Comparison of ENCODE assay signal across 14 mouse cellular contexts in genomic region chrX:160166246-160166985, GRCm38 (mm10). TPM values are rescaled to one million over a fixed set of nuclear protein-coding genes. Genes with fewer than 3 reads are reported as not detected.
DNase-seq lines count a peak whose midpoint lies in the region; ATAC-seq lines count a peak whose summit lies in the region.
"Had no signal": no experiment of that assay in that cellular context is flagged by ENCODE, and none has a peak within 500 bp of the region (broad histone marks: within the 10 kb centered on the region; RNA-seq: fewer than 3 reads in every experiment).

No protein-coding gene starts in this region.

- H3K27ac ChIP-seq in hindbrain, embryonic 14.5 days, result no peak overlapping the region
- peak overlapping the region; percentile 11; the same call in 1 of the 2 replicates for H3K27ac ChIP-seq in midbrain, embryonic 16.5 days (ENCODE audit: low read length)
- H3K27ac ChIP-seq in kidney, embryonic 15.5 days, result no peak overlapping the region
- H3K27ac ChIP-seq: liver, embryonic 15.5 days had no signal

- no peaks in the 10 kb centered on the region for H3K4me1 ChIP-seq in hindbrain, embryonic 14.5 days (replicated peaks; ENCODE audit: control insufficient read depth, insufficient read depth, low read length)
- no peaks in the 10 kb centered on the region for H3K4me1 ChIP-seq in midbrain, embryonic 16.5 days (ENCODE audit: control insufficient read depth, insufficient read depth, low read length)
- H3K4me1 ChIP-seq in kidney, embryonic 15.5 days, result no peaks in the 10 kb centered on the region
- H3K4me1 ChIP-seq: liver, embryonic 15.5 days had no signal

- no peaks in the 10 kb centered on the region for H3K9me3 ChIP-seq in hindbrain, embryonic 14.5 days (ENCODE audit: control insufficient read depth, low read length)
- H3K9me3 ChIP-seq in midbrain, embryonic 16.5 days (replicated peaks; ENCODE audit: control insufficient read depth, low read length, poor library complexity, severe bottlenecking), result no peaks in the 10 kb centered on the region
- H3K9me3 ChIP-seq in kidney, embryonic 15.5 days (replicated peaks), result no peaks in the 10 kb centered on the region
- H3K9me3 ChIP-seq: liver, embryonic 15.5 days had no signal

- 26% methylated on average over 6 of the region's 6 CpGs for WGBS in hindbrain, embryonic 14.5 days
- WGBS in midbrain, embryonic 16.5 days, result 27% methylated on average over 6 of the region's 6 CpGs
- 41% methylated on average over 6 of the region's 6 CpGs for WGBS in kidney, embryonic 15.5 days

- DNase-seq in Muller cell, postnatal 12 days (ENCODE audit: inconsistent ontology term), result peak; percentile 9
- peak; percentile 7 for DNase-seq in embryo, embryonic 11 days
- no peak for DNase-seq in hindbrain, embryonic 14.5 days (ENCODE audit: low spot score)
- DNase-seq in cerebellum, adult 9-10 months, result no peak
- DNase-seq: B cell, adult 2 months; heart, postnatal 10 days; kidney, adult 11 months; kidney, postnatal 36 days; layer of hippocampus, postnatal 36 days; right cerebral cortex, postnatal 25 days had no signal

- no peaks in the 10 kb centered on the region; the same call in 1 of the 2 replicates for H3K27me3 ChIP-seq in hindbrain, embryonic 14.5 days (ENCODE audit: control insufficient read depth, insufficient read depth, low read length)
- H3K27me3 ChIP-seq in midbrain, embryonic 16.5 days (ENCODE audit: control insufficient read depth, insufficient read depth, low read depth, low read length), result no peaks in the 10 kb centered on the region
- peaks cover 7% of the 10 kb centered on the region; the same call in 1 of the 2 replicates for H3K27me3 ChIP-seq in kidney, embryonic 15.5 days
- H3K27me3 ChIP-seq: liver, embryonic 15.5 days had no signal

- peak; percentile 85 for ATAC-seq in hindbrain, embryonic 14.5 days (ENCODE audit: low FRiP score)
- peak; percentile 93 for ATAC-seq in midbrain, embryonic 16.5 days
- no peak for ATAC-seq in kidney, embryonic 15.5 days (replicated peaks; ENCODE audit: low FRiP score)
- no peak for ATAC-seq in frontal cortex, adult (ENCODE audit: low TSS enrichment)

- no peak overlapping the region for H3K4me2 ChIP-seq in hindbrain, embryonic 14.5 days (replicated peaks)
- no peak overlapping the region for H3K4me2 ChIP-seq in midbrain, embryonic 16.5 days (ENCODE audit: low read length)
- H3K4me2 ChIP-seq in kidney, embryonic 15.5 days, result no peak overlapping the region
- H3K4me2 ChIP-seq: liver, embryonic 15.5 days had no signal

- H3K4me3 ChIP-seq in hindbrain, embryonic 14.5 days (replicated peaks; ENCODE audit: low read length), result no peak overlapping the region
- H3K4me3 ChIP-seq in midbrain, embryonic 16.5 days (ENCODE audit: low read depth, low read length), result no peak overlapping the region
- no peak overlapping the region for H3K4me3 ChIP-seq in kidney, embryonic 15.5 days (replicated peaks)
- H3K4me3 ChIP-seq: liver, embryonic 15.5 days had no signal

- H3K9ac ChIP-seq in hindbrain, embryonic 14.5 days, result no peak overlapping the region
- H3K9ac ChIP-seq in midbrain, embryonic 16.5 days (ENCODE audit: low read depth, low read length), result no peak overlapping the region
- H3K9ac ChIP-seq in kidney, embryonic 15.5 days, result no peak overlapping the region
- H3K9ac ChIP-seq: liver, embryonic 15.5 days had no signal

- no peaks in the 10 kb centered on the region for H3K36me3 ChIP-seq in hindbrain, embryonic 14.5 days (replicated peaks; ENCODE audit: control insufficient read depth, insufficient read depth)
- H3K36me3 ChIP-seq in midbrain, embryonic 16.5 days (ENCODE audit: control insufficient read depth, insufficient read depth, low read length), result no peaks in the 10 kb centered on the region
- no peaks in the 10 kb centered on the region for H3K36me3 ChIP-seq in kidney, embryonic 15.5 days
- H3K36me3 ChIP-seq: liver, embryonic 15.5 days had no signal

RNA-seq across cellular contexts. Expression of gene Pdha1, which starts 28.2 kb away (rescaled TPM):
- polyA plus RNA-seq in hindbrain, embryonic 14.5 days (2014; fragmentation: Nextera tagmentation; extraction: Ambion mirVana), result 147 and 179 TPM in 2 replicates
- 141 and 164 TPM in 2 replicates for polyA plus RNA-seq in midbrain, embryonic 16.5 days (2015; fragmentation: Nextera tagmentation; extraction: Ambion mirVana)
- 121 and 124 TPM in 2 replicates for polyA plus RNA-seq in kidney, embryonic 15.5 days (2015; fragmentation: Nextera tagmentation; extraction: Ambion mirVana)

Comparison
In these comparisons a context has a peak if more than half of its experiments do, and no peak if none do; other contexts are left out.
1. DNase-seq: peak in Muller cell, postnatal 12 days (single experiment) and embryo, embryonic 11 days (single experiment); none in hindbrain, embryonic 14.5 days (single experiment) and cerebellum, adult 9-10 months (single experiment).
2. ATAC-seq: peak in hindbrain, embryonic 14.5 days (single experiment) and midbrain, embryonic 16.5 days (single experiment); none in kidney, embryonic 15.5 days (single experiment) and frontal cortex, adult (single experiment).